Mouse (Mus musculus): ENCODE measurements around the gene Ric8b. TPM values are rescaled to one million over a fixed set of nuclear protein-coding genes. Genes with fewer than 3 reads are reported as not detected.

Ric8b gene
- polyA plus RNA-seq, 1 experiment from 2014 or later: 30.3 TPM

GRCm38 (mm10) chr10:84915476-84915875 is 1.9 kb upstream of the Ric8b start:
- Histone ChIP-seq H3K36me3 (no peaks in the 10 kb centered on the region), H3K27me3 (ENCODE audit: low read depth, poor library complexity, severe bottlenecking) (0 out of 2 replicates have a peak, but pooled peaks cover 4% of the 10 kb centered on the region), H3K27ac (replicated peaks) (no peak overlapping the region), H3K4me1 (peaks cover 65% of the 10 kb centered on the region), H3K9me3 (replicated peaks) (no peaks in the 10 kb centered on the region), H3K4me3 (no peak overlapping the region)
- WGBS: 84% methylated on average over 6 of the region's 6 CpGs
- no peak for DNase-seq (ENCODE audit: low spot score)

- Histone ChIP-seq H3K27me3 (ENCODE audit: low read depth, poor library complexity, severe bottlenecking) (0 out of 2 replicates have a peak, but pooled peaks cover 4% of the 10 kb centered on the region), H3K27ac (replicated peaks) (peak overlapping the region; percentile 96), H3K4me3 (peak overlapping the region; percentile 91), H3K4me1 (peaks cover 44% of the 10 kb centered on the region), H3K9me3 (replicated peaks) (no peaks in the 10 kb centered on the region), H3K36me3 (peaks cover 6% of the 10 kb centered on the region; the same call in 1 of the 2 replicates)
- WGBS: under 1% methylated on average over 24 of the region's 27 CpGs
- no peak for DNase-seq (ENCODE audit: low spot score)
Observed at GRCm38 (mm10) chr10:84917731-84918095, 297 bp downstream of the Ric8b start.

- peaks cover 43% of the 10 kb centered on the region for H3K36me3 ChIP-seq
- no peak overlapping the region for H3K4me3 ChIP-seq
- no peaks in the 10 kb centered on the region for H3K4me1 ChIP-seq
- no peaks in the 10 kb centered on the region for H3K27me3 ChIP-seq (ENCODE audit: low read depth, poor library complexity, severe bottlenecking)
- H3K27ac ChIP-seq (replicated peaks): no peak overlapping the region
- no peaks in the 10 kb centered on the region for H3K9me3 ChIP-seq (replicated peaks)
- DNase-seq (ENCODE audit: low spot score): no peak
- WGBS: 91% methylated on average over 7 of the region's 7 CpGs
Observed at GRCm38 (mm10) chr10:84926336-84926735, 8.9 kb downstream of the Ric8b start.

GRCm38 (mm10) chr10:84926885-84927284 is 9.5 kb downstream of the Ric8b start:
- 0 out of 2 replicates have a peak, but pooled peaks cover under 1% of the 10 kb centered on the region for H3K4me1 ChIP-seq
- H3K4me3 ChIP-seq: no peak overlapping the region
- no peak overlapping the region for H3K27ac ChIP-seq (replicated peaks)
- no peak for DNase-seq (ENCODE audit: low spot score)
- H3K27me3 ChIP-seq (ENCODE audit: low read depth, poor library complexity, severe bottlenecking): no peaks in the 10 kb centered on the region
- WGBS: 96% methylated on average over 4 of the region's 4 CpGs
- no peaks in the 10 kb centered on the region for H3K9me3 ChIP-seq (replicated peaks)
- peaks cover 40% of the 10 kb centered on the region for H3K36me3 ChIP-seq

GRCm38 (mm10) chr10:84928465-84928864 is 11.0 kb downstream of the Ric8b start:
- no peak overlapping the region for H3K27ac ChIP-seq (replicated peaks)
- no peaks in the 10 kb centered on the region for H3K9me3 ChIP-seq (replicated peaks)
- H3K27me3 ChIP-seq (ENCODE audit: low read depth, poor library complexity, severe bottlenecking): no peaks in the 10 kb centered on the region
- H3K4me3 ChIP-seq: no peak overlapping the region
- 89% methylated on average over 4 of the region's 4 CpGs for WGBS
- no peak for DNase-seq (ENCODE audit: low spot score)
- H3K36me3 ChIP-seq: peaks cover 40% of the 10 kb centered on the region
- 0 out of 2 replicates have a peak, but pooled peaks cover 3% of the 10 kb centered on the region for H3K4me1 ChIP-seq

GRCm38 (mm10) chr10:84935553-84936209 is 18.3 kb downstream of the Ric8b start:
- H3K27ac ChIP-seq (replicated peaks): no peak overlapping the region
- 89% methylated on average over 7 of the region's 7 CpGs for WGBS
- no peaks in the 10 kb centered on the region for H3K9me3 ChIP-seq (replicated peaks)
- peaks cover 13% of the 10 kb centered on the region for H3K36me3 ChIP-seq
- H3K4me3 ChIP-seq: no peak overlapping the region
- peaks cover 24% of the 10 kb centered on the region for H3K4me1 ChIP-seq
- no peak for DNase-seq (ENCODE audit: low spot score)
- H3K27me3 ChIP-seq (ENCODE audit: low read depth, poor library complexity, severe bottlenecking): no peaks in the 10 kb centered on the region

GRCm38 (mm10) chr10:84936832-84937515 is 19.6 kb downstream of the Ric8b start:
- Histone ChIP-seq H3K36me3 (peaks cover 13% of the 10 kb centered on the region), H3K9me3 (replicated peaks) (no peaks in the 10 kb centered on the region), H3K4me3 (no peak overlapping the region), H3K27ac (replicated peaks) (no peak overlapping the region), H3K27me3 (ENCODE audit: low read depth, poor library complexity, severe bottlenecking) (no peaks in the 10 kb centered on the region), H3K4me1 (peaks cover 23% of the 10 kb centered on the region)
- 92% methylated on average over 4 of the region's 4 CpGs for WGBS
- no peak for DNase-seq (ENCODE audit: low spot score)

GRCm38 (mm10) chr10:84938094-84938820 is 20.8 kb downstream of the Ric8b start:
- no peak for DNase-seq (ENCODE audit: low spot score)
- Histone ChIP-seq H3K4me1 (peaks cover 21% of the 10 kb centered on the region), H3K27me3 (ENCODE audit: low read depth, poor library complexity, severe bottlenecking) (no peaks in the 10 kb centered on the region), H3K9me3 (replicated peaks) (no peaks in the 10 kb centered on the region), H3K36me3 (peaks cover 13% of the 10 kb centered on the region), H3K4me3 (no peak overlapping the region), H3K27ac (replicated peaks) (no peak overlapping the region)
- 86% methylated on average over 14 of the region's 14 CpGs for WGBS

- 88% methylated on average over 5 of the region's 5 CpGs for WGBS
- Histone ChIP-seq H3K4me1 (peaks cover 21% of the 10 kb centered on the region), H3K27ac (replicated peaks) (no peak overlapping the region), H3K27me3 (ENCODE audit: low read depth, poor library complexity, severe bottlenecking) (no peaks in the 10 kb centered on the region), H3K9me3 (replicated peaks) (no peaks in the 10 kb centered on the region), H3K4me3 (no peak overlapping the region), H3K36me3 (peaks cover 16% of the 10 kb centered on the region)
- DNase-seq (ENCODE audit: low spot score): no peak
Observed at GRCm38 (mm10) chr10:84938886-84939285, 21.5 kb downstream of the Ric8b start.

- Histone ChIP-seq H3K27me3 (ENCODE audit: low read depth, poor library complexity, severe bottlenecking) (no peaks in the 10 kb centered on the region), H3K4me1 (peaks cover 12% of the 10 kb centered on the region), H3K27ac (replicated peaks) (no peak overlapping the region), H3K36me3 (peaks cover 21% of the 10 kb centered on the region), H3K4me3 (no peak overlapping the region), H3K9me3 (replicated peaks) (no peaks in the 10 kb centered on the region)
- no peak for DNase-seq (ENCODE audit: low spot score)
- WGBS: 73% methylated on average over 1 of the region's 1 CpGs
Observed at GRCm38 (mm10) chr10:84940356-84940755, 22.9 kb downstream of the Ric8b start.

- Histone ChIP-seq H3K4me3 (no peak overlapping the region), H3K27me3 (ENCODE audit: low read depth, poor library complexity, severe bottlenecking) (no peaks in the 10 kb centered on the region), H3K27ac (replicated peaks) (no peak overlapping the region), H3K36me3 (peaks cover 53% of the 10 kb centered on the region), H3K9me3 (replicated peaks) (no peaks in the 10 kb centered on the region), H3K4me1 (no peaks in the 10 kb centered on the region)
- no peak for DNase-seq (ENCODE audit: low spot score)
- 98% methylated on average over 3 of the region's 3 CpGs for WGBS
Observed at GRCm38 (mm10) chr10:84945692-84946091, 28.3 kb downstream of the Ric8b start.

GRCm38 (mm10) chr10:84948970-84949683 is 31.7 kb downstream of the Ric8b start:
- H3K36me3 ChIP-seq: peaks cover 73% of the 10 kb centered on the region
- 81% methylated on average over 8 of the region's 8 CpGs for WGBS
- no peak overlapping the region for H3K27ac ChIP-seq (replicated peaks)
- no peaks in the 10 kb centered on the region for H3K4me1 ChIP-seq
- no peaks in the 10 kb centered on the region for H3K9me3 ChIP-seq (replicated peaks)
- no peak for DNase-seq (ENCODE audit: low spot score)
- H3K27me3 ChIP-seq (ENCODE audit: low read depth, poor library complexity, severe bottlenecking): no peaks in the 10 kb centered on the region
- no peak overlapping the region for H3K4me3 ChIP-seq

Data from midbrain, embryonic 10.5 days (tissue).